Mouse (Mus musculus) lung, postnatal 0 days (tissue): ENCODE data around the gene Nhs. TPM values are rescaled to one million over a fixed set of nuclear protein-coding genes. Genes with fewer than 3 reads are reported as not detected.

Experiments used
- ATAC-seq: fragments of 200-750 bp; cut with Nextera tagmentation; 2 replicates; pipeline ENCODE4 v1.8.0; 2017; ENCODE audit warnings: moderate library complexity
- DNase-seq: peaks from one replicate; pipeline ENCODE4 v3.0.0-alpha.2; 2016; ENCODE audit warnings: low spot score
- H3K27ac ChIP-seq: fragments of 300-500 bp; sonication (generic); 2 replicates; pipeline ENCODE4 v1.5.1; 2014; ENCODE audit warnings: antibody characterized with exemption, mild to moderate bottlenecking, low read length, mixed read lengths
- H3K27me3 ChIP-seq: fragments of 300-500 bp; sonication (generic); replicated peaks from 2 replicates; pipeline ENCODE4 v1.6.1; 2014; ENCODE audit warnings: low read length, mixed read lengths; ENCODE audit not compliant: insufficient read depth
- H3K36me3 ChIP-seq: fragments of 300-500 bp; sonication (generic); 2 replicates; pipeline ENCODE4 v1.6.1; 2014; ENCODE audit warnings: low read length, mixed read lengths; ENCODE audit not compliant: insufficient read depth
- H3K4me1 ChIP-seq: fragments of 300-500 bp; sonication (generic); 2 replicates; pipeline ENCODE4 v1.6.1; 2014; ENCODE audit warnings: antibody characterized with exemption, low read depth, low read length, mixed read lengths; ENCODE audit not compliant: insufficient read depth
- H3K4me2 ChIP-seq: fragments of 300-500 bp; sonication (generic); replicated peaks from 2 replicates; pipeline ENCODE4 v1.6.1; 2014; ENCODE audit warnings: low read depth, mild to moderate bottlenecking, low read length, moderate library complexity, mixed read lengths
- H3K4me3 ChIP-seq: fragments of 300-500 bp; sonication (generic); 2 replicates; pipeline ENCODE4 v1.5.1; 2014; ENCODE audit warnings: low read depth, low read length
- H3K9ac ChIP-seq: fragments of 300-500 bp; sonication (generic); replicated peaks from 2 replicates; pipeline ENCODE4 v1.6.1; 2014; ENCODE audit warnings: low read depth, mild to moderate bottlenecking
- H3K9me3 ChIP-seq: fragments of 300-500 bp; sonication (generic); 2 replicates; pipeline ENCODE4 v1.6.1; 2016; ENCODE audit warnings: low read length, mixed read lengths
- CTCF ChIP-seq: IDR thresholded peaks from 2 replicates; pipeline ENCODE4 v1.5.1; 2016; ENCODE audit warnings: antibody characterized with exemption, mild to moderate bottlenecking
- EP300 ChIP-seq: IDR thresholded peaks from 2 replicates; pipeline ENCODE4 v1.6.1; 2016; ENCODE audit warnings: antibody characterized with exemption, mild to moderate bottlenecking, control low read depth
- WGBS: fragments of 180-500 bp; shearing (Covaris S2); extraction: QIAGEN DNeasy Blood & Tissue Kit; methylation state at CpG from one replicate; pipeline ENCODE4 v1.1.7; 2014; 5-methylcytosine and 5-hydroxymethylcytosine counted together
- polyA plus RNA-seq: library from polyadenylated mRNA; unstranded; fragments of >200 nt; fragmentation: Nextera tagmentation; extraction: Ambion mirVana; gene quantifications from 2 replicates; pipeline ENCODE4 v1.2.1, GENCODE M21; 2015

Gene Nhs
- polyA plus RNA-seq, 1 experiment from 2014 or later: 0.49 TPM

- Histone ChIP-seq H3K4me1 (no peaks in the 10 kb centered on the region), H3K4me3 (peak overlapping the region; percentile 29), H3K4me2 (peak overlapping the region; percentile 58), H3K9ac (no peak overlapping the region), H3K27me3 (peaks cover 9% of the 10 kb centered on the region; the same call in 1 of the 2 replicates), H3K36me3 (no peaks in the 10 kb centered on the region), H3K9me3 (no peaks in the 10 kb centered on the region), H3K27ac (no peak overlapping the region)
- no peak for ATAC-seq
- no peak for DNase-seq
- WGBS: 22% methylated on average over 39 of the region's 53 CpGs
- no peak for TF ChIP-seq CTCF
- TF ChIP-seq EP300: no peak
These were observed 251.6 kb downstream of the Nhs start for GRCm38 (mm10) chrX:161907595-161908592.

GRCm38 (mm10) chrX:161894442-161894841 lies 265.1 kb downstream of the Nhs start:
- no peak overlapping the region for H3K9ac ChIP-seq
- no peak overlapping the region for H3K4me3 ChIP-seq
- no peaks in the 10 kb centered on the region for H3K9me3 ChIP-seq
- no peak overlapping the region for H3K4me2 ChIP-seq
- no peaks in the 10 kb centered on the region for H3K36me3 ChIP-seq
- ATAC-seq (no peak), DNase-seq (no peak)
- no peak for TF ChIP-seq CTCF
- WGBS: 39% methylated on average over 2 of the region's 2 CpGs
- H3K27me3 ChIP-seq: no peaks in the 10 kb centered on the region; the same call in 1 of the 2 replicates
- H3K27ac ChIP-seq: no peak overlapping the region
- H3K4me1 ChIP-seq: no peaks in the 10 kb centered on the region

DNA sequence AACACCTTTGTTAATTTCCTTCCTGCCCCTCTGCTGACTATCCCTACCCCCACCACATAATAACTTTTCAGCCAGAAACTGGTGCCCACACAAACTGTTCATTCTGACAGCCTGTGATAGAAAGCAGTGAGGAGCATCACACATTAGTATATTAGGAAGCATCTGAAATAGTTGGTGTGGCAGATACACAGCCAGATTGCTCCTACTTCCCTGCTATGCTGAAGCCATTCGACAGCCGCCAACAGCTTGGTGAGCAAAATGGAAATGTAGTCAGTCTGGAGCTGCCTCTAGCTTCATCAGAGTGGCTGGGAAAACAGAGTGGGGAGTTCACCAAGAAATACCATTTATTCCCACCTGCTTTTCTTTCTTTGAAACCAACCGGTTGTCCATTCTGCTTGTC lies 275.9 kb downstream of the Nhs start:
- Histone ChIP-seq H3K9ac (no peak overlapping the region), H3K9me3 (no peaks in the 10 kb centered on the region), H3K27me3 (no peaks in the 10 kb centered on the region), H3K4me1 (no peaks in the 10 kb centered on the region), H3K36me3 (no peaks in the 10 kb centered on the region), H3K27ac (no peak overlapping the region), H3K4me3 (no peak overlapping the region), H3K4me2 (no peak overlapping the region)
- no peak for DNase-seq
- TF ChIP-seq CTCF: no peak
- TF ChIP-seq EP300: no peak
- ATAC-seq: no peak
- WGBS: 76% methylated on average over 3 of the region's 3 CpGs

DNA sequence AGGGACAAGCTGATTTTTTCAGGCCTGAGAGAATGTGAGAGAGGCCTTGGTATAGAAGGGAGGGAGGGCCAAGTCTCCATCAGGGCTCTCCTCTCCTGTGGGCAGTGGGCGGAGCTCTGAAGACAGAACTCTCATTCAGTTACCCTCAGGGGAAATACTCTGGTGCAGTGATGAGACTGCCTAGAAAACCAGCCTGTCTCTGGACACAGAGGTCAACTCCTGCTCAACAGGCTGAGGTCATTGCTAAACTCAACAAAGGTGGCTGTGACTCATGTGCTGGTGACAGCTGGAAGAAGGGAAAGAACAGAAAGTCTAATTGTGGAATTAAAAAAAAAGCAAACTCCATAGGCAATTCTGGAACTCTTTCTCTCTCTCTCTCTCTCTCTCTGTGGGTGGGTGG lies 282.4 kb downstream of the Nhs start:
- no peaks in the 10 kb centered on the region for H3K36me3 ChIP-seq
- DNase-seq (no peak), ATAC-seq (no peak)
- H3K27me3 ChIP-seq: no peaks in the 10 kb centered on the region
- no peaks in the 10 kb centered on the region for H3K9me3 ChIP-seq
- TF ChIP-seq EP300 (no peak), CTCF (no peak)
- H3K27ac ChIP-seq: no peak overlapping the region
- H3K4me3 ChIP-seq: no peak overlapping the region
- H3K4me2 ChIP-seq: no peak overlapping the region
- no peaks in the 10 kb centered on the region for H3K4me1 ChIP-seq
- H3K9ac ChIP-seq: no peak overlapping the region
- WGBS: 55% methylated on average over 1 of the region's 1 CpGs

GRCm38 (mm10) chrX:161873511-161873910 lies 286.0 kb downstream of the Nhs start:
- no peak for ATAC-seq
- Histone ChIP-seq H3K9ac (no peak overlapping the region), H3K4me1 (no peaks in the 10 kb centered on the region), H3K4me3 (no peak overlapping the region), H3K27ac (no peak overlapping the region), H3K36me3 (no peaks in the 10 kb centered on the region), H3K27me3 (no peaks in the 10 kb centered on the region), H3K4me2 (no peak overlapping the region), H3K9me3 (no peaks in the 10 kb centered on the region)
- peak; percentile 12 for DNase-seq
- peak; percentile 45 for TF ChIP-seq CTCF
- no peak for TF ChIP-seq EP300

DNA sequence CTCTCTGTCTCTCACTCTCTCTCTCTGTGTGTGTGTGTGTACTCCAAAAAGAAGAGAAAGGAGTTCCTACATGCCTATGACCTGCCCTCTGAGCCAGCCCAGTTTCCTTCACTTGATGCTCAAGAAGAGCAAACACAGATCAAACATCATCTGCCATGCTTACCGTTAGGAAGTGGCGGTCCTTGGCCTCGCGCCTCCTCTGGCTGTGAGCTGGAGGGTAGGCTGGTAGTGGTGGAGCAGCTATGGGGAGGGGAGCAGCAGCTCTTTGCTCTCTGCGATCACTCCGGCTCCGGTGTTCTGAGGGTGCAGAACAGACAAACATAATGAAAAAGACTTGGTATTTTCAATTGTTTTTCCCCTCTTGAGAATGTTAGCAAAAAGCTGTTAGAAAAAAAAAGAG lies 288.2 kb downstream of the Nhs start:
- TF ChIP-seq CTCF: no peak
- no peak for TF ChIP-seq EP300
- no peaks in the 10 kb centered on the region for H3K9me3 ChIP-seq
- H3K27ac ChIP-seq: no peak overlapping the region
- no peak overlapping the region for H3K4me3 ChIP-seq
- no peaks in the 10 kb centered on the region for H3K27me3 ChIP-seq
- no peaks in the 10 kb centered on the region for H3K4me1 ChIP-seq
- WGBS: 85% methylated on average over 7 of the region's 7 CpGs
- H3K9ac ChIP-seq: no peak overlapping the region
- ATAC-seq (no peak), DNase-seq (no peak)
- H3K36me3 ChIP-seq: no peaks in the 10 kb centered on the region
- no peak overlapping the region for H3K4me2 ChIP-seq
